Mouse (Mus musculus) myocyte (in vitro differentiated cells): ENCODE results near the gene Tas1r3.

Source experiments
- CEBPB ChIP-seq: IDR thresholded peaks from 2 replicates; pipeline ENCODE4 v1.6.1; 2011; ENCODE audit warnings: mild to moderate bottlenecking, moderate library complexity; ENCODE audit not compliant: poor library complexity, insufficient read depth, severe bottlenecking
- E2F4 ChIP-seq: IDR thresholded peaks from one replicate; pipeline ENCODE4 v1.6.1; 2011; ENCODE audit warnings: mild to moderate bottlenecking, control low read depth, moderate library complexity; ENCODE audit not compliant: insufficient read depth
- MAX ChIP-seq: IDR thresholded peaks from one replicate; pipeline ENCODE4 v1.6.1; 2011; ENCODE audit warnings: low read depth, mild to moderate bottlenecking, control low read depth
- MYOD1 ChIP-seq, 3 experiments: IDR thresholded peaks; one replicate each; pipeline ENCODE4 v1.6.1; 2011; ENCODE audit warnings: control low read depth in 2 of 3, low read depth in 2 of 3, mild to moderate bottlenecking in 2 of 3, moderate library complexity in 1 of 3; ENCODE audit not compliant: insufficient read length in 2 of 3, control insufficient read depth in 1 of 3
- MYOG ChIP-seq, 3 experiments: IDR thresholded peaks; one replicate each; pipeline ENCODE4 v1.6.1; 2011; ENCODE audit warnings: control low read depth in 2 of 3, low read depth in 2 of 3, mild to moderate bottlenecking in 2 of 3; ENCODE audit not compliant: insufficient read length in 2 of 3, control insufficient read depth in 1 of 3, insufficient read depth in 1 of 3
- POLR2A ChIP-seq: IDR thresholded peaks from one replicate; pipeline ENCODE4 v1.6.1; 2011; ENCODE audit warnings: low read depth, mild to moderate bottlenecking, control low read depth, moderate library complexity; ENCODE audit not compliant: insufficient read length
- POLR2AphosphoS2 ChIP-seq: IDR thresholded peaks from one replicate; pipeline ENCODE4 v1.6.1; 2011; ENCODE audit warnings: low read depth, control low read depth; ENCODE audit not compliant: insufficient read length
- SRF ChIP-seq: IDR thresholded peaks from one replicate; pipeline ENCODE4 v1.6.1; 2011; ENCODE audit warnings: low read depth; ENCODE audit not compliant: control insufficient read depth, insufficient read length
- TCF12 ChIP-seq: IDR thresholded peaks from one replicate; pipeline ENCODE4 v1.6.1; 2011; ENCODE audit warnings: mild to moderate bottlenecking, control low read depth; ENCODE audit not compliant: poor library complexity, insufficient read depth, severe bottlenecking
- TCF3 ChIP-seq: IDR thresholded peaks from one replicate; pipeline ENCODE4 v1.6.1; 2011; ENCODE audit warnings: low read depth, control low read depth; ENCODE audit not compliant: insufficient read length
- USF1 ChIP-seq: IDR thresholded peaks from one replicate; pipeline ENCODE4 v1.6.1; 2011; ENCODE audit warnings: low read depth, mild to moderate bottlenecking, control low read depth, moderate library complexity

DNA sequence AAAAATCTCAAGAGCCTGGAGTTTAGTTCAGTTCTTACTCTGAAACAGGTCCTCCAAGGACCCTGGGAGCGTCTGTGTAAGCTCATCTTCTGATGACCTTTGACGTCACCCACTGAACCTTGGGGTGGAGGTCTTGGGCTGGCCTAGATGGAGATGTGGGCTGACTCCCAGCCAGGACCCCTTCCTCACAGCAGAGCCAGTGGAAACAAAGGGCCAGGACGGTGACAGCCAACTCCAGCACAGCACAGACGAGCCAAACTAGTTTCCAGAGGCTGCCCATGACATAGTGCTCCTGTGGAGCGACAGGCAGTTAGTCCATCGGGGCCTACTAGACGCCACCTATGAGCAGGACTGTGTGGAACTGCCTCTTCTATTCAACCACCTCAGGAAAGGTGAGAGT lies 45.1 kb upstream of the Tas1r3 start:
- TF ChIP-seq POLR2AphosphoS2 (peak; percentile 45), POLR2A (no peak), CEBPB (no peak), TCF12 (no peak), E2F4 (no peak), USF1 (no peak), MAX (no peak), TCF3 (no peak), MYOG (IDR thresholded peaks at IDR 0.05; ENCODE audit: control insufficient read depth in 1 of 3, insufficient read depth in 1 of 3, insufficient read length in 2 of 3, low read depth in 2 of 3) (no peak), MYOD1 (IDR thresholded peaks at IDR 0.05; ENCODE audit: control insufficient read depth in 1 of 3, insufficient read length in 2 of 3, low read depth in 2 of 3) (no peak), SRF (no peak)
